Mouse (Mus musculus) urinary bladder, postnatal 36 days (tissue): Measurements from ENCODE around the gene Gm47841.

Experiments used
- DNase-seq, 2 experiments: peaks; one replicate each; pipeline ENCODE4 v3.0.0; 2022; ENCODE audit warnings: low spot score in 2 of 2, mixed read lengths in 1 of 2

Gene Gm47841

GRCm38 (mm10) chr15:101074067-101074466 lies 26.9 kb upstream of the Gm47841 start:
- DNase-seq: no peak

GRCm38 (mm10) chr15:101072736-101073135 lies 25.5 kb upstream of the Gm47841 start:
- no peak for DNase-seq

- DNase-seq: peak; percentile 85 to 86
Measured at GRCm38 (mm10) chr15:101070762-101071161, 23.6 kb upstream of the Gm47841 start.

GRCm38 (mm10) chr15:101069641-101070190 lies 22.5 kb upstream of the Gm47841 start:
- no peak for DNase-seq

GRCm38 (mm10) chr15:101068671-101069070 lies 21.5 kb upstream of the Gm47841 start:
- DNase-seq: no peak

GRCm38 (mm10) chr15:101068029-101068428 lies 20.8 kb upstream of the Gm47841 start:
- no peak for DNase-seq

- no peak for DNase-seq
Measured at GRCm38 (mm10) chr15:101066920-101067696, 19.9 kb upstream of the Gm47841 start.

GRCm38 (mm10) chr15:101066364-101066847 lies 19.2 kb upstream of the Gm47841 start:
- no peak for DNase-seq

- no peak for DNase-seq
Measured at GRCm38 (mm10) chr15:101065069-101065468, 17.9 kb upstream of the Gm47841 start.

GRCm38 (mm10) chr15:101060280-101060852 lies 13.2 kb upstream of the Gm47841 start:
- DNase-seq: no peak

- no peak for DNase-seq
Measured at GRCm38 (mm10) chr15:101059570-101060279, 12.5 kb upstream of the Gm47841 start.

- no peak for DNase-seq
Measured at GRCm38 (mm10) chr15:101056225-101056624, 9.0 kb upstream of the Gm47841 start.

- DNase-seq: no peak
Measured at GRCm38 (mm10) chr15:101054541-101054940, 7.3 kb upstream of the Gm47841 start.

- no peak for DNase-seq
Measured at GRCm38 (mm10) chr15:101053832-101054459, 6.7 kb upstream of the Gm47841 start.

- no peak for DNase-seq
Measured at GRCm38 (mm10) chr15:101052560-101053501, 5.6 kb upstream of the Gm47841 start.

- DNase-seq: no peak
Measured at GRCm38 (mm10) chr15:101051869-101052268, 4.7 kb upstream of the Gm47841 start.

GRCm38 (mm10) chr15:101048338-101048896 lies 1.2 kb upstream of the Gm47841 start:
- no peak for DNase-seq

GRCm38 (mm10) chr15:101046527-101047193 lies 537 bp downstream of the Gm47841 start:
- peak; percentile 33 to 52 for DNase-seq

GRCm38 (mm10) chr15:101046039-101046526 lies 1.1 kb downstream of the Gm47841 start:
- DNase-seq: no peak

GRCm38 (mm10) chr15:101044531-101044930 lies 2.7 kb downstream of the Gm47841 start:
- DNase-seq: no peak
